Mouse (Mus musculus): ENCODE results near the gene Tex48. TPM values are rescaled to one million over a fixed set of nuclear protein-coding genes. Genes with fewer than 3 reads are reported as not detected.

Tex48 gene
- polyA plus RNA-seq (2015; fragmentation: Nextera tagmentation; extraction: Ambion mirVana) = not detected in 2 replicates

GRCm38 (mm10) chr4:63622378-63622835 is at the start of gene Tex48:
Tex48 (minus strand) TSS chr4:63622428.
- Histone ChIP-seq H3K36me3 (ENCODE audit: insufficient read depth, low read length) (no peaks in the 10 kb centered on the region), H3K4me3 (replicated peaks; ENCODE audit: low read depth, low read length) (no peak within 1 kb of the TSS), H3K4me2 (ENCODE audit: low read length) (no peak within 1 kb of the TSS), H3K9ac (ENCODE audit: low read depth, low read length) (no peak within 1 kb of the TSS), H3K9me3 (replicated peaks; ENCODE audit: low read length) (no peaks in the 10 kb centered on the region), H3K27ac (no peak within 1 kb of the TSS), H3K4me1 (replicated peaks; ENCODE audit: insufficient read depth, low read length) (no peaks in the 10 kb centered on the region), H3K27me3 (ENCODE audit: insufficient read depth, low read length) (no peaks in the 10 kb centered on the region)
- peak; percentile 26 for DNase-seq (ENCODE audit: low spot score)
- peak; percentile 65 for TF ChIP-seq CTCF (IDR thresholded peaks at IDR 0.05; ENCODE audit: low read depth)
- 58% methylated on average over 5 of the region's 5 CpGs for WGBS
- no peak for ATAC-seq (replicated peaks; ENCODE audit: low FRiP score, low read depth)

DNA sequence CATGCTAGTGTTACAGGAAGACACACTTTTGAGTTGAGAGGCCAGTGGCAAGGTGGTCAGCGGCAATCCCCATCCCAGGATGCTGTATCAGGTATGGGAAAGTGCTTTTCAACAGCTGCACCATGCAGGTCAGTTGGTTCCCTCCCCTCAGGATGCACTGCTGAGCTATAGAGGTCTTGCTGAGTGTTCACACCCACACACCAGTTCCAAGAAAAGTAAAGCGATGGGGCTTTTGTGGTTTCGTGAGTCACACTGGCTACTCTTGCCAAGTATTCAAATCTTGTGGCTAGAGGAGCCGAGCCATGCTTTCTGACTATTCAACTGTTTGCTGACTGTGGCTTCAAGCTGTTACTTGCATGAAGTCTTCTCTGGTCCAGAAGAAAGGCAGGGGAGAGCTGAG is 46.0 kb upstream of the Tex48 start:
- ATAC-seq (replicated peaks; ENCODE audit: low FRiP score, low read depth) (no peak), DNase-seq (ENCODE audit: low spot score) (peak; percentile 36)
- Histone ChIP-seq H3K36me3 (ENCODE audit: insufficient read depth, low read length) (no peaks in the 10 kb centered on the region), H3K9ac (ENCODE audit: low read depth, low read length) (no peak overlapping the region), H3K9me3 (replicated peaks; ENCODE audit: low read length) (no peaks in the 10 kb centered on the region), H3K4me3 (replicated peaks; ENCODE audit: low read depth, low read length) (no peak overlapping the region), H3K4me2 (ENCODE audit: low read length) (no peak overlapping the region), H3K4me1 (replicated peaks; ENCODE audit: insufficient read depth, low read length) (no peaks in the 10 kb centered on the region), H3K27me3 (ENCODE audit: insufficient read depth, low read length) (no peaks in the 10 kb centered on the region), H3K27ac (no peak overlapping the region)
- WGBS = 66% methylated on average over 4 of the region's 4 CpGs
- TF ChIP-seq CTCF (IDR thresholded peaks at IDR 0.05; ENCODE audit: low read depth) = no peak

GRCm38 (mm10) chr4:63665738-63666137 is 43.5 kb upstream of the Tex48 start:
- Histone ChIP-seq H3K9me3 (replicated peaks; ENCODE audit: low read length) (no peaks in the 10 kb centered on the region), H3K9ac (ENCODE audit: low read depth, low read length) (no peak overlapping the region), H3K4me2 (ENCODE audit: low read length) (no peak overlapping the region), H3K36me3 (ENCODE audit: insufficient read depth, low read length) (no peaks in the 10 kb centered on the region), H3K4me3 (replicated peaks; ENCODE audit: low read depth, low read length) (no peak overlapping the region), H3K27me3 (ENCODE audit: insufficient read depth, low read length) (no peaks in the 10 kb centered on the region), H3K27ac (no peak overlapping the region), H3K4me1 (replicated peaks; ENCODE audit: insufficient read depth, low read length) (no peaks in the 10 kb centered on the region)
- no peak for TF ChIP-seq CTCF (IDR thresholded peaks at IDR 0.05; ENCODE audit: low read depth)
- WGBS = 80% methylated on average over 7 of the region's 7 CpGs
- ATAC-seq (replicated peaks; ENCODE audit: low FRiP score, low read depth) (no peak), DNase-seq (ENCODE audit: low spot score) (no peak)

- no peak within 1 kb of the TSS for H3K27ac ChIP-seq
- TF ChIP-seq CTCF (IDR thresholded peaks at IDR 0.05; ENCODE audit: low read depth) = no peak
- no peak within 1 kb of the TSS for H3K4me2 ChIP-seq (ENCODE audit: low read length)
- DNase-seq (ENCODE audit: low spot score) (no peak), ATAC-seq (replicated peaks; ENCODE audit: low FRiP score, low read depth) (no peak; the same call in 1 of the 2 replicates)
- H3K27me3 ChIP-seq (ENCODE audit: insufficient read depth, low read length) = no peaks in the 10 kb centered on the region
- H3K9ac ChIP-seq (ENCODE audit: low read depth, low read length) = no peak within 1 kb of the TSS
- no peak within 1 kb of the TSS for H3K4me3 ChIP-seq (replicated peaks; ENCODE audit: low read depth, low read length)
- no peaks in the 10 kb centered on the region for H3K4me1 ChIP-seq (replicated peaks; ENCODE audit: insufficient read depth, low read length)
- no peaks in the 10 kb centered on the region for H3K9me3 ChIP-seq (replicated peaks; ENCODE audit: low read length)
- H3K36me3 ChIP-seq (ENCODE audit: insufficient read depth, low read length) = no peaks in the 10 kb centered on the region
- WGBS = 94% methylated on average over 6 of the region's 6 CpGs
Observed at GRCm38 (mm10) chr4:63663279-63663678, 41.1 kb upstream of the Tex48 start, which contains the start of gene Gm11214. Gm11214 (minus strand) TSS chr4:63663379.

GRCm38 (mm10) chr4:63661857-63662256 is 39.6 kb upstream of the Tex48 start:
- WGBS = 88% methylated on average over 1 of the region's 1 CpGs
- Histone ChIP-seq H3K4me1 (replicated peaks; ENCODE audit: insufficient read depth, low read length) (no peaks in the 10 kb centered on the region), H3K27ac (no peak overlapping the region), H3K27me3 (ENCODE audit: insufficient read depth, low read length) (no peaks in the 10 kb centered on the region), H3K4me3 (replicated peaks; ENCODE audit: low read depth, low read length) (no peak overlapping the region), H3K9ac (ENCODE audit: low read depth, low read length) (no peak overlapping the region), H3K36me3 (ENCODE audit: insufficient read depth, low read length) (no peaks in the 10 kb centered on the region), H3K9me3 (replicated peaks; ENCODE audit: low read length) (no peaks in the 10 kb centered on the region), H3K4me2 (ENCODE audit: low read length) (no peak overlapping the region)
- no peak for TF ChIP-seq CTCF (IDR thresholded peaks at IDR 0.05; ENCODE audit: low read depth)
- no peak for ATAC-seq (replicated peaks; ENCODE audit: low FRiP score, low read depth)
- no peak for DNase-seq (ENCODE audit: low spot score)

DNA sequence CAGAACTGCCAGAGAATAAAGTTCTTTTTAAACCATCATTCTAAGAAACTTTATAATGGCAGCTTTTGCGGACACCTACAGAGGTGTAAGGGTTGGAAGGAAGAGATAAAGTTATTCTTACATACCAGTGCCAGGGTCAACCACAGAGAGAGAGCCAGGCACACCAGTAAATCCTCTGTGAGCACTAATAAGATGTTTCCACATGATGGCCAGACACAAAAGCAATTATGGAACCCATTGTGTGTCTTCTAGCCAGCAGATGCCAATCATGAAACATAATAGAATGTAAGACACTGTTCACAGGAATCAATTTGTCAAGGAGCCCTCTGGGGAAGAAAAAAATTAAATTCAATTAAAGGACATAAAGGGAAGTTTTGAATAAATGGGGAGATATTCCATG is 39.2 kb upstream of the Tex48 start:
- no peak for TF ChIP-seq CTCF (IDR thresholded peaks at IDR 0.05; ENCODE audit: low read depth)
- no peak for DNase-seq (ENCODE audit: low spot score)
- WGBS = 74% methylated on average over 1 of the region's 1 CpGs

DNA sequence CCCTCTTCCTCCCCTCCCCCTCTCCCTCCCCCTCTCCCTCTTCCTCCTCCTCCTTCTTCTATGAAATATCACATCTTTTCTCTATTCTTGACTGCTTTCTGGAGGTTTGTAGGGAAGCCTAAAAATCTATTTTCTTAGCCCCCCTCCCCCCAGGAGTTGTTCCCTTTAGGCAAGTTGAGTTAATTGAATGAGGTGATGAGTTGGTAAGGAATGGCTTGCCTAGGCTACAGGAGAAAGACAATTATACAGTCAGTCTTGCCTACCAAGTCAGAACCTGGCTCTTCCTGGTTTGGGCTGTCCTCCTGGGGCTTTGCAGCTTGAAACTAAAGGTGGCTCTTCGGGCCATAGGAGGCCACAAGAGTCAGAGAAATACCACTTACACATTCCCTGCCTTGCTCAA is 37.5 kb upstream of the Tex48 start:
- no peak overlapping the region for H3K4me3 ChIP-seq (replicated peaks; ENCODE audit: low read depth, low read length)
- no peak overlapping the region for H3K27ac ChIP-seq
- ATAC-seq (replicated peaks; ENCODE audit: low FRiP score, low read depth) (no peak), DNase-seq (ENCODE audit: low spot score) (no peak)
- no peaks in the 10 kb centered on the region for H3K9me3 ChIP-seq (replicated peaks; ENCODE audit: low read length)
- no peaks in the 10 kb centered on the region for H3K36me3 ChIP-seq (ENCODE audit: insufficient read depth, low read length)
- WGBS = 89% methylated on average over 1 of the region's 1 CpGs
- no peak overlapping the region for H3K4me2 ChIP-seq (ENCODE audit: low read length)
- H3K9ac ChIP-seq (ENCODE audit: low read depth, low read length) = no peak overlapping the region
- no peak for TF ChIP-seq CTCF (IDR thresholded peaks at IDR 0.05; ENCODE audit: low read depth)
- no peaks in the 10 kb centered on the region for H3K27me3 ChIP-seq (ENCODE audit: insufficient read depth, low read length)
- no peaks in the 10 kb centered on the region for H3K4me1 ChIP-seq (replicated peaks; ENCODE audit: insufficient read depth, low read length)

More for the DNA sequence above, 39.2 kb upstream of the Tex48 start:
- Histone ChIP-seq H3K4me3 (replicated peaks; ENCODE audit: low read depth, low read length) (no peak overlapping the region), H3K9me3 (replicated peaks; ENCODE audit: low read length) (no peaks in the 10 kb centered on the region), H3K9ac (ENCODE audit: low read depth, low read length) (no peak overlapping the region), H3K4me2 (ENCODE audit: low read length) (no peak overlapping the region), H3K36me3 (ENCODE audit: insufficient read depth, low read length) (no peaks in the 10 kb centered on the region), H3K27ac (no peak overlapping the region), H3K27me3 (ENCODE audit: insufficient read depth, low read length) (no peaks in the 10 kb centered on the region), H3K4me1 (replicated peaks; ENCODE audit: insufficient read depth, low read length) (no peaks in the 10 kb centered on the region)
- no peak for ATAC-seq (replicated peaks; ENCODE audit: low FRiP score, low read depth)
